Mouse (Mus musculus) erythroblast, embryonic 14.5 days (primary cell): ENCODE results near the gene Eif2b5. TPM values are rescaled to one million over a fixed set of nuclear protein-coding genes. Genes with fewer than 3 reads are reported as not detected.
"Not testable (repeated sequence)": the region's sequence is repeated elsewhere in the genome, so short reads cannot be mapped to it uniquely, and the experiment has no call there.

ENCODE experiments used
- H3K27me3 ChIP-seq: 2 replicates; pipeline ENCODE4 v1.6.1; 2012; ENCODE audit warnings: inconsistent platforms; ENCODE audit not compliant: control insufficient read depth
- H3K36me3 ChIP-seq: 2 replicates; pipeline ENCODE4 v1.6.1; 2012; ENCODE audit warnings: mild to moderate bottlenecking, inconsistent platforms; ENCODE audit not compliant: control insufficient read depth
- H3K4me1 ChIP-seq: 2 replicates; pipeline ENCODE4 v1.6.1; 2012; ENCODE audit warnings: inconsistent platforms; ENCODE audit not compliant: control insufficient read depth
- H3K4me3 ChIP-seq: replicated peaks from 2 replicates; pipeline ENCODE3; 2012; ENCODE audit warnings: moderate library complexity, mild to moderate bottlenecking, inconsistent platforms
- H3K9me3 ChIP-seq: 2 replicates; pipeline ENCODE4 v1.6.1; 2012; ENCODE audit warnings: low read length, inconsistent platforms, mixed read lengths; ENCODE audit not compliant: control insufficient read depth
- GATA1 ChIP-seq: IDR thresholded peaks from 2 replicates; pipeline ENCODE4 v1.6.1; 2012; ENCODE audit warnings: low read length, inconsistent platforms, mixed read lengths
- TAL1 ChIP-seq: IDR thresholded peaks from 3 replicates; pipeline ENCODE4 v1.6.1; 2012; ENCODE audit warnings: low read length, inconsistent platforms, mixed read lengths
- polyA plus RNA-seq: library from polyadenylated mRNA; stranded (reverse); fragments of >175 nt; gene quantifications from 2 replicates; pipeline ENCODE4 v1.2.3, GENCODE M21; 2012

The Eif2b5 gene
- polyA plus RNA-seq, 1 experiment: 0.70 TPM

GRCm38 (mm10) chr16:20474211-20474610 lies 24.4 kb upstream of the Eif2b5 start:
- TF ChIP-seq GATA1 (no peak), TAL1 (no peak)
- no peak overlapping the region for H3K4me3 ChIP-seq

GRCm38 (mm10) chr16:20474786-20475185 lies 23.8 kb upstream of the Eif2b5 start:
- H3K4me1 ChIP-seq: no peaks in the 10 kb centered on the region
- TF ChIP-seq GATA1: no peak
- TF ChIP-seq TAL1: no peak
- H3K4me3 ChIP-seq: no peak overlapping the region
- no peaks in the 10 kb centered on the region for H3K9me3 ChIP-seq
- H3K27me3 ChIP-seq: no peaks in the 10 kb centered on the region
- no peaks in the 10 kb centered on the region for H3K36me3 ChIP-seq

More at GRCm38 (mm10) chr16:20474211-20474610, 24.4 kb upstream of the Eif2b5 start:
- H3K27me3 ChIP-seq: no peaks in the 10 kb centered on the region
- no peaks in the 10 kb centered on the region for H3K36me3 ChIP-seq
- H3K4me1 ChIP-seq: no peaks in the 10 kb centered on the region
- no peaks in the 10 kb centered on the region for H3K9me3 ChIP-seq

- no peaks in the 10 kb centered on the region for H3K9me3 ChIP-seq
- H3K4me1 ChIP-seq: no peaks in the 10 kb centered on the region
- TF ChIP-seq GATA1 (no peak), TAL1 (no peak)
- no peak overlapping the region for H3K4me3 ChIP-seq
- no peaks in the 10 kb centered on the region for H3K36me3 ChIP-seq
- no peaks in the 10 kb centered on the region for H3K27me3 ChIP-seq
Measured at GRCm38 (mm10) chr16:20475335-20475734, 23.3 kb upstream of the Eif2b5 start.

- no peaks in the 10 kb centered on the region for H3K27me3 ChIP-seq
- no peaks in the 10 kb centered on the region for H3K4me1 ChIP-seq
- H3K9me3 ChIP-seq: no peaks in the 10 kb centered on the region
- H3K4me3 ChIP-seq: no peak overlapping the region
- TF ChIP-seq TAL1: no peak
- no peak for TF ChIP-seq GATA1
- no peaks in the 10 kb centered on the region for H3K36me3 ChIP-seq
Measured at GRCm38 (mm10) chr16:20476857-20477256, 21.8 kb upstream of the Eif2b5 start.

DNA sequence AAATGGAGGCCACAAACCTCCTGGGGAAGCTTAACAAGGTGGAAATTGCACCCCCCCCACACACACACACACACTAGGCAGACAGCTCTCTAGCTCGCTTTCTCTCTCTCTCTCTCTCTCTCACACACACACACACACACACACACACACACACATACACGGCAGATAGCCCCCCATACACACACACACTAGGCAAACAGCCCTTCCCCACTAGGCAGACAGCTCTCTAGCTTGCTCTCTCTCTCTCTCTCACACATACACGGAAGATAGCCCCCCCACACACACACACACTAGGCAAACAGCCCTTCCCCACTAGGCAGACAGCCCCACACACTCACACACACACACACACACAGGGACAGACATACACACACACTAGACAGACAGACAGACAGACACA lies 21.3 kb upstream of the Eif2b5 start:
- no peaks in the 10 kb centered on the region for H3K36me3 ChIP-seq
- H3K4me1 ChIP-seq: no peaks in the 10 kb centered on the region
- no peaks in the 10 kb centered on the region for H3K27me3 ChIP-seq
- H3K4me3 ChIP-seq: no peak overlapping the region
- no peaks in the 10 kb centered on the region for H3K9me3 ChIP-seq
- no peak for TF ChIP-seq TAL1
- no peak for TF ChIP-seq GATA1

GRCm38 (mm10) chr16:20478504-20478903 lies 20.1 kb upstream of the Eif2b5 start:
- H3K36me3 ChIP-seq: no peaks in the 10 kb centered on the region
- H3K27me3 ChIP-seq: no peaks in the 10 kb centered on the region
- no peak for TF ChIP-seq GATA1
- no peak for TF ChIP-seq TAL1
- H3K9me3 ChIP-seq: no peaks in the 10 kb centered on the region
- H3K4me1 ChIP-seq: no peaks in the 10 kb centered on the region
- no peak overlapping the region for H3K4me3 ChIP-seq

- H3K36me3 ChIP-seq, H3K4me3 ChIP-seq, H3K9me3 ChIP-seq, H3K27me3 ChIP-seq, H3K4me1 ChIP-seq: not testable (repeated sequence)
Measured at GRCm38 (mm10) chr16:20479026-20479760, 19.4 kb upstream of the Eif2b5 start.

DNA sequence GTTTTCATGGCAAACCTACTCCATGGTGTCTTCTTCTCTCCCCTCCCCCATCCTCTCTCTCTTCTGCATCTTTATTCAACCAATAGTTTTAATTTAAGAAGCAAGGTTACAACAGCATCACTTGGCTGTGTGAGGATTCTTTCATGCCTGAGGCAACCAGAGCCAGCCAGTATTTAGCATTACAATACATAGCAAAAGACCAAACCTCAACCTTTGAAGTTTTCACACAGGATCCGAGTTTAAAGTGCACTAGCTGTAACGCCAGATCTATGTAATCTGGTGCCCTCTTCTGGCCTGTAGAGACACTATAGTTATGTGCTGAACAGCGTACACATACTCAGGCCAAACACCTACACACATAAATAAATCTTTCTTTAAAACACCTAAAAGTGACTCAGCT lies 18.5 kb upstream of the Eif2b5 start:
- TF ChIP-seq TAL1: no peak
- no peak for TF ChIP-seq GATA1
- H3K4me3 ChIP-seq: no peak overlapping the region

GRCm38 (mm10) chr16:20481746-20482145 lies 16.9 kb upstream of the Eif2b5 start:
- TF ChIP-seq GATA1 (no peak), TAL1 (no peak)
- Histone ChIP-seq H3K4me3 (no peak overlapping the region), H3K36me3 (no peaks in the 10 kb centered on the region), H3K27me3 (no peaks in the 10 kb centered on the region), H3K9me3 (no peaks in the 10 kb centered on the region), H3K4me1 (no peaks in the 10 kb centered on the region; the same call in 1 of the 2 replicates)

More for the DNA sequence above, 18.5 kb upstream of the Eif2b5 start:
- Histone ChIP-seq H3K9me3 (no peaks in the 10 kb centered on the region), H3K36me3 (no peaks in the 10 kb centered on the region), H3K27me3 (no peaks in the 10 kb centered on the region), H3K4me1 (no peaks in the 10 kb centered on the region; the same call in 1 of the 2 replicates)

DNA sequence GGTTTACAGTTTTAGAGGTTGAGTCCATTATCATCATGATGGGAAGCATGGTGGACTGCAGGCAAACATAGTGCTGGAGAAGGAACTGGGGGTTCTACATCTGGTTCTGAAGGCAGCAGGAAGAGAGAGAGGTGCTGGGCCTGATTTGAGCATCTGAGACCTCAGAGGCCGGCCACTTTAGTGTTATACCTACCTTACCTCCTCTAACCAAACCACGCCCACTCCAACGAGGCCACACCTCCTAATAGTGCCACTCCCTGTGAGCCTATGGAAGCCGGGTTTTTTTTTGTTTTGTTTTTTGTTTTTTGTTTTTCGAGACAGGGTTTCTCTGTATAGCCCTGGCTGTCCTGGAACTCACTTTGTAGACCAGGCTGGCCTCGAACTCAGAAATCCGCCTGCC lies 14.9 kb upstream of the Eif2b5 start:
- not testable (repeated sequence) for H3K9me3 ChIP-seq, H3K27me3 ChIP-seq, H3K4me1 ChIP-seq, H3K36me3 ChIP-seq, H3K4me3 ChIP-seq
